Mouse (Mus musculus) kidney, embryonic 15.5 days (tissue): ENCODE results near the gene Olfr926. TPM values are rescaled to one million over a fixed set of nuclear protein-coding genes. Genes with fewer than 3 reads are reported as not detected.
"Not testable (repeated sequence)": the region's sequence is repeated elsewhere in the genome, so short reads cannot be mapped to it uniquely, and the experiment has no call there.

Source experiments
- ATAC-seq: fragments of 200-750 bp; cut with Nextera tagmentation; replicated peaks from 2 replicates; pipeline ENCODE4 v1.8.0; 2017; ENCODE audit warnings: moderate TSS enrichment; ENCODE audit not compliant: low FRiP score
- H3K27ac ChIP-seq: fragments of 300-500 bp; sonication (generic); 2 replicates; pipeline ENCODE4 v1.5.1; 2015; ENCODE audit warnings: mild to moderate bottlenecking, inconsistent platforms
- H3K27me3 ChIP-seq: fragments of 300-500 bp; sonication (generic); 2 replicates; pipeline ENCODE4 v1.6.1; 2015; ENCODE audit warnings: inconsistent platforms
- H3K36me3 ChIP-seq: fragments of 300-500 bp; sonication (generic); 2 replicates; pipeline ENCODE4 v1.6.1; 2015; ENCODE audit warnings: inconsistent platforms
- H3K4me1 ChIP-seq: fragments of 300-500 bp; sonication (generic); 2 replicates; pipeline ENCODE4 v1.6.1; 2015; ENCODE audit warnings: inconsistent platforms
- H3K4me2 ChIP-seq: fragments of 300-500 bp; sonication (generic); 2 replicates; pipeline ENCODE4 v1.6.1; 2015; ENCODE audit warnings: moderate library complexity, mild to moderate bottlenecking, inconsistent platforms
- H3K4me3 ChIP-seq: fragments of 300-500 bp; sonication (generic); replicated peaks from 2 replicates; pipeline ENCODE4 v1.5.1; 2015; ENCODE audit warnings: mild to moderate bottlenecking, inconsistent platforms
- H3K9ac ChIP-seq: fragments of 300-500 bp; sonication (generic); 2 replicates; pipeline ENCODE4 v1.6.1; 2015; ENCODE audit warnings: mild to moderate bottlenecking, inconsistent platforms
- H3K9me3 ChIP-seq: fragments of 300-500 bp; sonication (generic); replicated peaks from 2 replicates; pipeline ENCODE4 v1.6.1; 2016; ENCODE audit warnings: inconsistent platforms
- WGBS: fragments of 180-500 bp; shearing (Covaris S2); methylation state at CpG from one replicate; pipeline ENCODE4 v1.1.7; 2015; ENCODE audit warnings: mixed read lengths; 5-methylcytosine and 5-hydroxymethylcytosine counted together
- polyA plus RNA-seq: library from polyadenylated mRNA; unstranded; fragments of >200 nt; fragmentation: Nextera tagmentation; extraction: Ambion mirVana; gene quantifications from 2 replicates; pipeline ENCODE4 v1.2.1, GENCODE M21; 2015

Gene Olfr926
- not detected in 2 replicates for polyA plus RNA-seq

- Histone ChIP-seq H3K4me2 (no peak within 1 kb of the TSS), H3K9ac (no peak within 1 kb of the TSS), H3K4me3 (no peak within 1 kb of the TSS), H3K27ac (no peak within 1 kb of the TSS), H3K27me3 (no peaks in the 10 kb centered on the region), H3K36me3 (no peaks in the 10 kb centered on the region), H3K4me1 (no peaks in the 10 kb centered on the region), H3K9me3 (0 out of 2 replicates have a peak, but pooled peaks cover 7% of the 10 kb centered on the region)
- WGBS = 79% methylated on average over 2 of the region's 2 CpGs
- ATAC-seq = no peak
Observed at GRCm38 (mm10) chr9:38876826-38877225, at the start of gene Olfr926. Gene Olfr926 (plus strand): TSS chr9:38877126.

GRCm38 (mm10) chr9:38833027-38833426 is 43.9 kb upstream of the Olfr926 start:
- no peak overlapping the region for H3K4me3 ChIP-seq
- no peak overlapping the region for H3K27ac ChIP-seq
- no peaks in the 10 kb centered on the region for H3K27me3 ChIP-seq
- H3K4me2 ChIP-seq = no peak overlapping the region
- no peak for ATAC-seq
- no peaks in the 10 kb centered on the region for H3K4me1 ChIP-seq
- H3K9me3 ChIP-seq = no peaks in the 10 kb centered on the region
- H3K36me3 ChIP-seq = no peaks in the 10 kb centered on the region
- H3K9ac ChIP-seq = no peak overlapping the region
- 74% methylated on average over 2 of the region's 2 CpGs for WGBS

GRCm38 (mm10) chr9:38844149-38844548 is 32.8 kb upstream of the Olfr926 start, which contains the start of gene Olfr924:
Gene Olfr924 (plus strand): TSS chr9:38844449.
- H3K9me3 ChIP-seq = no peaks in the 10 kb centered on the region
- H3K4me1 ChIP-seq = no peaks in the 10 kb centered on the region
- H3K27ac ChIP-seq = no peak within 1 kb of the TSS
- no peak within 1 kb of the TSS for H3K9ac ChIP-seq
- 100% methylated on average over 1 of the region's 1 CpGs for WGBS
- H3K36me3 ChIP-seq = no peaks in the 10 kb centered on the region
- no peaks in the 10 kb centered on the region for H3K27me3 ChIP-seq
- ATAC-seq = no peak
- H3K4me2 ChIP-seq = no peak within 1 kb of the TSS
- no peak within 1 kb of the TSS for H3K4me3 ChIP-seq

GRCm38 (mm10) chr9:38854760-38855159 is 22.2 kb upstream of the Olfr926 start, which contains the start of gene Olfr26:
Gene Olfr26 (plus strand): TSS chr9:38855060.
- H3K4me3 ChIP-seq = no peak within 1 kb of the TSS
- H3K9ac ChIP-seq = no peak within 1 kb of the TSS
- no peaks in the 10 kb centered on the region for H3K36me3 ChIP-seq
- H3K4me1 ChIP-seq = no peaks in the 10 kb centered on the region
- H3K9me3 ChIP-seq = no peaks in the 10 kb centered on the region
- H3K4me2 ChIP-seq = no peak within 1 kb of the TSS
- no peak for ATAC-seq
- H3K27ac ChIP-seq = no peak within 1 kb of the TSS
- H3K27me3 ChIP-seq = no peaks in the 10 kb centered on the region

GRCm38 (mm10) chr9:38874880-38875279 is 2.0 kb upstream of the Olfr926 start:
- not testable (repeated sequence) for H3K27ac ChIP-seq, H3K4me1 ChIP-seq, H3K27me3 ChIP-seq, H3K9ac ChIP-seq, ATAC-seq, H3K4me2 ChIP-seq, H3K9me3 ChIP-seq, H3K4me3 ChIP-seq, H3K36me3 ChIP-seq
- 41% methylated on average over 2 of the region's 2 CpGs for WGBS

Other genes with a start within 250 kb of the Olfr926 start
- not detected in 2 replicates for gene Olfr916, start 217.3 kb upstream of the Olfr926 start, polyA plus RNA-seq
- gene Olfr917, start 211.3 kb upstream of the Olfr926 start, polyA plus RNA-seq = not detected in 2 replicates
- gene Olfr918, start 202.5 kb upstream of the Olfr926 start, polyA plus RNA-seq = not detected in 2 replicates
- gene Olfr919, start 173.5 kb upstream of the Olfr926 start, polyA plus RNA-seq = not detected in 2 replicates
- gene Vwa5a, start 158.9 kb upstream of the Olfr926 start, polyA plus RNA-seq = 17.2 and 21.2 TPM in 2 replicates
- gene Olfr920, start 124.8 kb upstream of the Olfr926 start, polyA plus RNA-seq = 0.03 TPM in 1 of 2 replicates, not detected in the other
- gene Olfr921, start 104.1 kb upstream of the Olfr926 start, polyA plus RNA-seq = not detected in 2 replicates
- gene Olfr922, start 62.5 kb upstream of the Olfr926 start, polyA plus RNA-seq = not detected in 2 replicates
- gene Olfr923, start 50.6 kb upstream of the Olfr926 start, polyA plus RNA-seq = not detected in 2 replicates
- not detected in 2 replicates for gene Olfr924, start 32.7 kb upstream of the Olfr926 start, polyA plus RNA-seq
- not detected in 2 replicates for gene Olfr26, start 22.1 kb upstream of the Olfr926 start, polyA plus RNA-seq
- gene Olfr930, start 52.7 kb downstream of the Olfr926 start, polyA plus RNA-seq = not detected in 2 replicates
- not detected in 2 replicates for gene Olfr933, start 95.2 kb downstream of the Olfr926 start, polyA plus RNA-seq
- not detected in 2 replicates for gene Olfr934, start 111.2 kb downstream of the Olfr926 start, polyA plus RNA-seq
- not detected in 2 replicates for gene Olfr935, start 122.6 kb downstream of the Olfr926 start, polyA plus RNA-seq
- gene Olfr146, start 146.3 kb downstream of the Olfr926 start, polyA plus RNA-seq = not detected in 2 replicates
- gene Olfr937, start 187.8 kb downstream of the Olfr926 start, polyA plus RNA-seq = not detected in 2 replicates
- not detected in 2 replicates for gene Olfr938, start 201.8 kb downstream of the Olfr926 start, polyA plus RNA-seq